Mouse (Mus musculus) bone marrow macrophage, adult 2 months (primary cell): ENCODE results near the gene Card11. TPM values are rescaled to one million over a fixed set of nuclear protein-coding genes. Genes with fewer than 3 reads are reported as not detected.

Source experiments
- H3K27ac ChIP-seq: 2 replicates; pipeline ENCODE4 v1.5.1; 2012; ENCODE audit warnings: low read depth, low read length; ENCODE audit not compliant: insufficient read depth
- H3K4me1 ChIP-seq: 2 replicates; pipeline ENCODE4 v1.6.1; 2012; ENCODE audit warnings: low read length; ENCODE audit not compliant: control insufficient read depth, insufficient read depth
- H3K4me3 ChIP-seq: 2 replicates; pipeline ENCODE4 v1.5.1; 2012; ENCODE audit warnings: mild to moderate bottlenecking, low read length, moderate library complexity; ENCODE audit not compliant: insufficient read depth
- CTCF ChIP-seq: IDR thresholded peaks from 2 replicates; pipeline ENCODE4 v1.5.1; 2012; ENCODE audit warnings: low read depth, mild to moderate bottlenecking, low read length, moderate library complexity
- POLR2A ChIP-seq: IDR thresholded peaks from 2 replicates; pipeline ENCODE4 v1.6.1; 2012; ENCODE audit warnings: mild to moderate bottlenecking, low read depth, low read length, borderline replicate concordance
- polyA plus RNA-seq: library from polyadenylated mRNA; stranded (reverse); fragments of >200 nt; gene quantifications from 2 replicates; pipeline ENCODE4 v1.2.4, GENCODE M21; 2012; ENCODE audit not compliant: missing spikeins, insufficient read depth, insufficient read length

The Card11 gene
- polyA plus RNA-seq, 1 experiment, result 5.7 TPM

DNA sequence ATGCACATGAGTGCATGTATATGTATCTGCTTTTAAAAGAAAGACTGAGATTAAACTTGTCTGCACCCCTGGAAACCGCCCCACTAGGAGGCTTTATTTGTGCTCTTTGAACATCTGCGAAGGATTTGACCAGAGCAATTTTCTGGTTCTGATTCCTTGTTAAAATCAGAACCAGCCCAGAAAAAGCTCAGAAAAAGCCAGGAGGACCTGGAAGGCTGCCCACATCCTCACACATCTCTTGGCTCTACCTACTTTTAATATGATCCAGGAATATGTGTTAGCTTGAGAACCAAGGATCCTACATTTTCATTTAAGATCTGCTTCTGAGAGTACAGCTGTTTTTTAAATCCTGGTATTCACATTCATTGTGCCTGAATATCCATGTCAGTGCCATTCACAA is 29.0 kb upstream of the Card11 start:
- TF ChIP-seq CTCF (no peak), POLR2A (no peak)
- no peaks in the 10 kb centered on the region for H3K4me1 ChIP-seq
- H3K4me3 ChIP-seq, result no peak overlapping the region
- no peak overlapping the region for H3K27ac ChIP-seq

- Histone ChIP-seq H3K27ac (no peak overlapping the region), H3K4me1 (no peaks in the 10 kb centered on the region), H3K4me3 (no peak overlapping the region)
- TF ChIP-seq CTCF (no peak), POLR2A (no peak)
These were observed 25.3 kb upstream of the Card11 start for GRCm38 (mm10) chr5:141025635-141026034.

GRCm38 (mm10) chr5:141024435-141024834 is 24.1 kb upstream of the Card11 start:
- Histone ChIP-seq H3K4me3 (no peak overlapping the region), H3K27ac (no peak overlapping the region), H3K4me1 (peaks cover 4% of the 10 kb centered on the region)
- TF ChIP-seq CTCF, result peak; percentile 66
- no peak for TF ChIP-seq POLR2A

GRCm38 (mm10) chr5:141017927-141018700 is 17.7 kb upstream of the Card11 start:
- no peak for TF ChIP-seq POLR2A
- no peak for TF ChIP-seq CTCF
- no peak overlapping the region for H3K4me3 ChIP-seq
- peaks cover 36% of the 10 kb centered on the region for H3K4me1 ChIP-seq
- peak overlapping the region; percentile 57 for H3K27ac ChIP-seq

DNA sequence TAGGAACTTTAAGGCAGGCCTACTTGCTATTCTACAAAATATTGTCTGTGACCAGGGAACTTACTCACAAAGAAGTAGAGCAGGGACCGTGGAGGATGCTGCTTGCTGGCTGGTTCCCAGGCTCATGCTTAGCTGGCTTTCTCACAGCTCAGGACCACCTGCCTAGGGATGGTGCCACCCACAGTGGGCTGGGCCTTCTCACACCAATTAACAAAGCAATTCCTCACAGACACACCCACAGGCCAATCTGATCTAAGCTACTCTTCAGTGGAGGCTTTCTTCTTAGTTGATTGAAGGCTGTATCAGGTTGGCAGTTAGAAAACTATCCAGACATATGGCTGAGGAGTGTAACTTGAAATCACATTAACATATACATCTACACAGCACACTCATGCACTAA is 15.7 kb upstream of the Card11 start:
- H3K4me3 ChIP-seq, result no peak overlapping the region
- TF ChIP-seq POLR2A, result no peak
- TF ChIP-seq CTCF, result no peak
- H3K27ac ChIP-seq, result no peak overlapping the region
- peaks cover 55% of the 10 kb centered on the region for H3K4me1 ChIP-seq

GRCm38 (mm10) chr5:141014216-141014615 is 13.8 kb upstream of the Card11 start:
- Histone ChIP-seq H3K27ac (peak overlapping the region; percentile 90), H3K4me1 (peaks cover 51% of the 10 kb centered on the region), H3K4me3 (no peak overlapping the region)
- TF ChIP-seq POLR2A (no peak), CTCF (no peak)

- Histone ChIP-seq H3K4me1 (peaks cover 47% of the 10 kb centered on the region), H3K27ac (peak overlapping the region; percentile 90), H3K4me3 (no peak overlapping the region)
- TF ChIP-seq CTCF, result no peak
- no peak for TF ChIP-seq POLR2A
These were observed 13.1 kb upstream of the Card11 start for GRCm38 (mm10) chr5:141013465-141013864.

GRCm38 (mm10) chr5:141005491-141005890 is 5.1 kb upstream of the Card11 start:
- TF ChIP-seq CTCF (no peak), POLR2A (no peak)
- Histone ChIP-seq H3K4me1 (peaks cover 22% of the 10 kb centered on the region), H3K27ac (0 out of 2 replicates have a peak overlapping the region, but pooled peaks have one; percentile 34), H3K4me3 (no peak overlapping the region)

GRCm38 (mm10) chr5:141004078-141004763 is 3.8 kb upstream of the Card11 start:
- H3K4me3 ChIP-seq, result no peak overlapping the region
- H3K27ac ChIP-seq, result peak overlapping the region; percentile 90
- no peak for TF ChIP-seq POLR2A
- TF ChIP-seq CTCF, result no peak
- H3K4me1 ChIP-seq, result peaks cover 30% of the 10 kb centered on the region

DNA sequence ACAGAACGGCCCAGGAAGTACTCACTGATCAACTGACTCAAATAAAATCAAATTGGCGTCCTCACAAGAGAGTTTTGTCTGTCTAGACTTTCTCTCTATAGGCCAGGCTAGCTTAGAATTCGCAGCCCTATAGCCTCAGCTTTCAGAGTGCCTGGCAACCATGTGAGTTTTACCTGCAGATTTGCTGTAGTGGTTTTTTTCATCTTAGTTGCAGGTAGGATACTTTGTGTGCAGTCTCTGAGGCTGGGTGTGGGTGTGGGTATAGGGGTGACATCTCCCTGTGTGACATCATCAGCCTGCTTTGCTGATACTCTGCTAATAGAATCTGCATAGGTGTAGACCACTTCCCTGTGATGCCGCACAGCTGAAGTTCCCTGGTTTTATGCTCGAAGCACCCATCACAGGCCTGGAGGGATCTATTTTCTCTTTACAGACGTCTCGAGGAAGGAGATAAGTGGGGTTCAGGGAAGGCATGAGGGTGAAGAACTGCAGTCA is 1.2 kb downstream of the Card11 start:
- Histone ChIP-seq H3K4me3 (no peak overlapping the region), H3K27ac (no peak overlapping the region), H3K4me1 (peaks cover 19% of the 10 kb centered on the region)
- TF ChIP-seq POLR2A, result no peak
- no peak for TF ChIP-seq CTCF
